ENCODE assay signal across 9 mouse cellular contexts in the genomic region with DNA sequence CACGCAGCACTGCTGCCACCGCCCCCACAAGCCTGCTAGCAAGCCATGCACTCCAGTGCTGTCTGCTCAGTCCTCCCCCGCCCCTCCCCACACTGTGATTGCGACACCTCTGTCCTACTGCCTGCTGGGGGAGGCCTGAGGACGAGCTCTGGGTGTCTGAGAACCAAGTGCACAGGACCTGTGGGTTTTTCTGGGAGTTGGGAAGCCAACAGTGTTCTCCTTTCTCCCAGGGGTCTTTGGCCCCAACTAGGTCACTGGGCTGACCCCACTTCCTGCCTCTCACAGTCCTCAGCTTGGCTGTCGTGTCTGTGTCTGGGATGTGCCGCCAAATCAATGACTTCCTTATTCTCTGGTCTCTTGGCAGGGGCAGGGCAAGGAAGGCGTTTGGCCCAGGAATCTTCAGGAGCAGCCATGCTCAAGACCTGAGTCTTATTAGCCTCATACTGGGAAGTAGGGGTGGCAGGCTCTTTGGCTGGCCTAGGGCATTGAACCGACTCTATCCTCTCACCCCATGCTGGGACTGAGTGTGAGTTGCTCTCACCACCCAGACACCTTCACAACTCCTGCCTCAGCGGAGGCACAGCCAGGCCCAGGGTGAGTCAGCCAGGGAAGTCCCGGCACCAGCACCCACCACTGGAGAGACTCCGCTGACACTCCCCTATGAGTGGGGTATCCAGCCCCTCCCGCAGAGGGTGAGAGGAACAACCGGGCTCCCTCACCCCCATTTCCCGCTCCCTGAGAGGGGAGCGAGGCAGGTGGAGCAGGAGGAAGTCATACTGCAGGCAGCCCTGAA. TPM values are rescaled to one million over a fixed set of nuclear protein-coding genes. Genes with fewer than 3 reads are reported as not detected.
DNase-seq lines count a peak whose midpoint lies in the region; ATAC-seq and TF ChIP-seq lines count a peak whose summit lies in the region.
"Had no signal": no experiment of that assay in that cellular context is flagged by ENCODE, and none has a peak within 500 bp of the region (broad histone marks: within the 10 kb centered on the region; RNA-seq: fewer than 3 reads in every experiment).

No protein-coding gene starts in this region.

- 77% methylated on average over 16 of the region's 16 CpGs for WGBS in midbrain, embryonic 10.5 days
- WGBS in midbrain, postnatal 0 days: 70% methylated on average over 16 of the region's 16 CpGs

- peaks cover 10% of the 10 kb centered on the region; the same call in 1 of the 2 replicates for H3K27me3 ChIP-seq in midbrain, embryonic 10.5 days (ENCODE audit: low read depth, poor library complexity, severe bottlenecking)
- H3K27me3 ChIP-seq in midbrain, postnatal 0 days (ENCODE audit: insufficient read depth, low read length): no peaks in the 10 kb centered on the region
- H3K27me3 ChIP-seq: embryonic facial prominence, embryonic 13.5 days had no signal

- no peak overlapping the region for H3K9ac ChIP-seq in midbrain, postnatal 0 days (replicated peaks; ENCODE audit: low read length, poor library complexity, severe bottlenecking)
- H3K9ac ChIP-seq: embryonic facial prominence, embryonic 13.5 days had no signal

- ATAC-seq in midbrain, postnatal 0 days (ENCODE audit: low FRiP score): no peak
- no peak for ATAC-seq in cerebellum, adult (ENCODE audit: insufficient number of reproducible peaks, low FRiP score, low TSS enrichment)

- no peak overlapping the region for H3K4me2 ChIP-seq in midbrain, postnatal 0 days (ENCODE audit: low read depth, low read length, poor library complexity, severe bottlenecking)
- H3K4me2 ChIP-seq: embryonic facial prominence, embryonic 13.5 days had no signal

- DNase-seq in adrenal gland, adult 2 months: peak; percentile 55
- DNase-seq in adrenal gland, adult 8-10 months: no peak
- DNase-seq in midbrain, embryonic 10.5 days (ENCODE audit: low spot score): no peak
- DNase-seq in midbrain, postnatal 0 days (ENCODE audit: low spot score): no peak
- peak; percentile 48 to 67 for DNase-seq in heart, postnatal 36 days
- DNase-seq in lung, postnatal 25 days (ENCODE audit: low spot score): peak; percentile 58
- DNase-seq in retina, embryonic 14.5 days (ENCODE audit: low spot score): no peak

- no peaks in the 10 kb centered on the region for H3K36me3 ChIP-seq in midbrain, embryonic 10.5 days
- H3K36me3 ChIP-seq in midbrain, postnatal 0 days (ENCODE audit: insufficient read depth, low read length): no peaks in the 10 kb centered on the region
- H3K36me3 ChIP-seq: embryonic facial prominence, embryonic 13.5 days had no signal

- TF ChIP-seq CTCF in midbrain, postnatal 0 days (IDR thresholded peaks at IDR 0.05): no peak

- intact Hi-C loops in heart, postnatal 36 days (cut with DNase I): no loop called here

- H3K4me1 ChIP-seq in midbrain, embryonic 10.5 days: peaks cover 46% of the 10 kb centered on the region
- H3K4me1 ChIP-seq in midbrain, postnatal 0 days (ENCODE audit: insufficient read depth, low read length): peaks cover 6% of the 10 kb centered on the region; the same call in 1 of the 2 replicates

- no peaks in the 10 kb centered on the region for H3K9me3 ChIP-seq in midbrain, embryonic 10.5 days (replicated peaks)
- no peaks in the 10 kb centered on the region for H3K9me3 ChIP-seq in midbrain, postnatal 0 days (ENCODE audit: low read length)
- H3K9me3 ChIP-seq: embryonic facial prominence, embryonic 13.5 days had no signal

- H3K4me3 ChIP-seq in midbrain, embryonic 10.5 days: no peak overlapping the region
- H3K4me3 ChIP-seq in midbrain, postnatal 0 days (ENCODE audit: low read depth, low read length): no peak overlapping the region
- H3K4me3 ChIP-seq: embryonic facial prominence, embryonic 13.5 days had no signal

- peak overlapping the region; percentile 15; the same call in 1 of the 2 replicates for H3K27ac ChIP-seq in midbrain, embryonic 10.5 days (replicated peaks)
- no peak overlapping the region for H3K27ac ChIP-seq in midbrain, postnatal 0 days (ENCODE audit: low read depth, low read length)
- H3K27ac ChIP-seq: embryonic facial prominence, embryonic 13.5 days had no signal

RNA-seq across cellular contexts. Expression of a gene that starts 14.3 kb away (rescaled TPM):
- 1 to 10 TPM; 6.5 to 6.8 TPM for total RNA-seq in adrenal gland, adult 2 months (2021)
- 8.9 and 10.2 TPM in 2 replicates for polyA plus RNA-seq in adrenal gland, adult 2 months (2012; rRNA removed)
- 1 to 10 TPM; 3.3 to 4.4 (median 3.8) TPM for total RNA-seq in adrenal gland, adult 8-10 months (2022)
- polyA plus RNA-seq in midbrain, embryonic 10.5 days (2016; fragmentation: Nextera tagmentation; extraction: Ambion mirVana): 1.8 and 2.7 TPM in 2 replicates
- 29.9 and 40.8 TPM in 2 replicates for total RNA-seq in midbrain, postnatal 0 days (2014; rRNA removed)
- 12.8 and 13.7 TPM in 2 replicates for polyA plus RNA-seq in midbrain, postnatal 0 days (2015; fragmentation: Nextera tagmentation; extraction: Ambion mirVana)
- 1 to 10 TPM; 2.7 TPM for total RNA-seq in heart, postnatal 36 days (2021)

RNA-seq across cellular contexts. Expression of a gene that starts 49.8 kb away (rescaled TPM):
- total RNA-seq in adrenal gland, adult 2 months (2021): 1 to 10 TPM; 2.3 to 2.7 TPM
- 2.5 and 3.1 TPM in 2 replicates for polyA plus RNA-seq in adrenal gland, adult 2 months (2012; rRNA removed)
- 1 to 10 TPM in 3 of 4 experiments, under 1 TPM in 1; 0.94 to 2.0 (median 1.4) TPM for total RNA-seq in adrenal gland, adult 8-10 months (2022)
- polyA plus RNA-seq in midbrain, embryonic 10.5 days (2016; fragmentation: Nextera tagmentation; extraction: Ambion mirVana): 2.1 and 2.2 TPM in 2 replicates
- 1.7 and 2.2 TPM in 2 replicates for total RNA-seq in midbrain, postnatal 0 days (2014; rRNA removed)
- polyA plus RNA-seq in midbrain, postnatal 0 days (2015; fragmentation: Nextera tagmentation; extraction: Ambion mirVana): 0.91 and 0.94 TPM in 2 replicates
- total RNA-seq in heart, postnatal 36 days (2021): 1 to 10 TPM; 5.9 to 7.3 TPM

Comparison
In these comparisons a context has a peak if more than half of its experiments do, and no peak if none do; other contexts are left out.
1. DNase-seq: peak in adrenal gland, adult 2 months (single experiment), heart, postnatal 36 days (2 of 2) and lung, postnatal 25 days (single experiment); none in adrenal gland, adult 8-10 months (single experiment), midbrain, embryonic 10.5 days (single experiment), midbrain, postnatal 0 days (single experiment) and retina, embryonic 14.5 days (single experiment).